Mouse (Mus musculus) embryonic facial prominence, embryonic 10.5 days (tissue): Measurements from ENCODE around the gene Olfr1109. TPM values are rescaled to one million over a fixed set of nuclear protein-coding genes. Genes with fewer than 3 reads are reported as not detected.

Source experiments
- DNase-seq: peaks from one replicate; pipeline ENCODE4 v3.0.0-alpha.2; 2017; ENCODE audit warnings: low spot score
- H3K27ac ChIP-seq: fragments of 300-500 bp; sonication (generic); replicated peaks from 2 replicates; pipeline ENCODE4 v1.5.1; 2016; ENCODE audit warnings: mild to moderate bottlenecking
- H3K27me3 ChIP-seq: fragments of 300-500 bp; sonication (generic); replicated peaks from 2 replicates; pipeline ENCODE4 v1.6.1; 2016; ENCODE audit warnings: low read depth, mild to moderate bottlenecking; ENCODE audit not compliant: poor library complexity, severe bottlenecking
- H3K36me3 ChIP-seq: fragments of 300-500 bp; sonication (generic); replicated peaks from 2 replicates; pipeline ENCODE4 v1.6.1; 2016; ENCODE audit warnings: mild to moderate bottlenecking, moderate library complexity
- H3K4me1 ChIP-seq: fragments of 300-500 bp; sonication (generic); 2 replicates; pipeline ENCODE4 v1.6.1; 2016
- H3K4me3 ChIP-seq: fragments of 300-500 bp; sonication (generic); 2 replicates; pipeline ENCODE4 v1.5.1; 2016; ENCODE audit warnings: mild to moderate bottlenecking, moderate library complexity
- H3K9me3 ChIP-seq: fragments of 300-500 bp; sonication (generic); 2 replicates; pipeline ENCODE4 v1.6.1; 2016; ENCODE audit warnings: mild to moderate bottlenecking
- WGBS: fragments of 180-500 bp; shearing (Covaris S2); methylation state at CpG from one replicate; pipeline ENCODE4 v1.1.7; 2016; 5-methylcytosine and 5-hydroxymethylcytosine counted together
- polyA plus RNA-seq: library from polyadenylated mRNA; unstranded; fragments of >200 nt; fragmentation: Nextera tagmentation; extraction: Ambion mirVana; gene quantifications from 2 replicates; pipeline ENCODE4 v1.2.1, GENCODE M21; 2016

The Olfr1109 gene
- not detected in 2 replicates for polyA plus RNA-seq

DNA sequence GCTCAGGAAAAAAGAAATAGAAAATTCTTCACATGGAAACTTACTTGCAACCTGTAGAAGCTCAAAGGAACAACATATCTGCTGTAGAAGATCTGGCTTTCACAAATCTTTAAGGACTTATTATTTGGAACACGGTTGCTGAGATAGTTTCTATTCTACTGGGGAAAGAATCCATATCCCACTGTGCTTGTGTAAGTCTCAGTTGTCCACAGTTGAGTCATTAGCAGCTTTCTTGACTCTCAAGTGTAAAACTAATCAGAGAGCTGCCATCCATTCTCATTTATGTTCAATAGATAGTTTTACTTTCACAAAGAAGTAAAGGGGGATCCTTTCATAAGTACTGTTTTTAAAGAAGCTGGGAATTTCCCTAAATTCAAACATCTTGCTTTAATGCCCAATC lies at the start of gene Olfr1109:
Gene Olfr1109 (minus strand): TSS at position 101 of the 400 bp plus-strand sequence.
- Histone ChIP-seq H3K9me3 (no peaks in the 10 kb centered on the region), H3K4me3 (no peak within 1 kb of the TSS), H3K36me3 (no peaks in the 10 kb centered on the region), H3K4me1 (no peaks in the 10 kb centered on the region), H3K27me3 (no peaks in the 10 kb centered on the region), H3K27ac (no peak within 1 kb of the TSS)
- DNase-seq, result no peak
- 73% methylated on average over 1 of the region's 1 CpGs for WGBS

DNA sequence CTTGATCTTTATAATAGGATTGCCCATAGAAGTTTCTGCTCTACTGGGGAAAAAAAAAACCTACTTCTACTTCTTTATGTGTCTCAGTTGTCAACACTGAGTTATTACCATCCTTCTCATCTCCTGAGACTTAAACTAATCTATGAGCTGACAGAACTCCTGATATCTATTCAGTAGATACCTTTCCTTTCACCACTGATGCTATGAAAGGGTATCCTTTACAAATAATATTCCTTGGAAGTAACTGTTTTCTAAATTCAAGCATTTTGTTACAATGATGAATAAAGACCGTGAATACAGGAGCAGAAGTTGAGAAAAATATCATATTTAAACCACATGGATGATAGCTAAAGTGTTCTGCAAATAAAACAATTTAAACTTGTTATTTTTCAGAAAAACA lies 44.4 kb upstream of the Olfr1109 start, which contains the start of gene Olfr1110:
Gene Olfr1110 (minus strand): TSS at position 101 of the 400 bp plus-strand sequence.
- H3K36me3 ChIP-seq, result no peaks in the 10 kb centered on the region
- no peak for DNase-seq
- H3K27ac ChIP-seq, result no peak within 1 kb of the TSS
- H3K4me1 ChIP-seq, result no peaks in the 10 kb centered on the region
- no peak within 1 kb of the TSS for H3K4me3 ChIP-seq
- H3K9me3 ChIP-seq, result no peaks in the 10 kb centered on the region
- H3K27me3 ChIP-seq, result no peaks in the 10 kb centered on the region
- WGBS, result 89% methylated on average over 1 of the region's 1 CpGs

DNA sequence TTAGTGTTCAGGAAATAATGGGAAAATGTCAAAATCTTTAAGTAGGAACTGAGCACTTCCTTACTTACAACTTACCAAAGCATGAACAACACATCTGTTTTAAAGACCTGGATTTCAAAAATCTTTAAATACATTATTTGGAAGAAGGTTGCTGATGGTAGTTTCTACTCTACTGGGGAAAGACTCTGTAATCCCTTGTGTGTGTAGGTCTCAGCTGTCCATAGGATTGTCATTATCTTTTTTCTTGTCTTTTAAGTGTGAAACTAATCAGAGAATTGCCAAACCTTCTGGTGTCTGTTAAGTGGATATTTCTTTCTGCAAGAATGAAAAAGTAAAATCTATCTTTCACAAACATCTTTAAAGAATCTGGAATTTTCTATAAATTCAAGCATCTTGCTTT lies 18.7 kb upstream of the Olfr1109 start, which contains the start of gene Olfr259:
Gene Olfr259 (minus strand): TSS at position 101 of the 400 bp plus-strand sequence.
- no peaks in the 10 kb centered on the region for H3K4me1 ChIP-seq
- no peak within 1 kb of the TSS for H3K27ac ChIP-seq
- H3K4me3 ChIP-seq, result no peak within 1 kb of the TSS
- no peak for DNase-seq
- H3K36me3 ChIP-seq, result no peaks in the 10 kb centered on the region
- H3K27me3 ChIP-seq, result no peaks in the 10 kb centered on the region
- H3K9me3 ChIP-seq, result no peaks in the 10 kb centered on the region

DNA sequence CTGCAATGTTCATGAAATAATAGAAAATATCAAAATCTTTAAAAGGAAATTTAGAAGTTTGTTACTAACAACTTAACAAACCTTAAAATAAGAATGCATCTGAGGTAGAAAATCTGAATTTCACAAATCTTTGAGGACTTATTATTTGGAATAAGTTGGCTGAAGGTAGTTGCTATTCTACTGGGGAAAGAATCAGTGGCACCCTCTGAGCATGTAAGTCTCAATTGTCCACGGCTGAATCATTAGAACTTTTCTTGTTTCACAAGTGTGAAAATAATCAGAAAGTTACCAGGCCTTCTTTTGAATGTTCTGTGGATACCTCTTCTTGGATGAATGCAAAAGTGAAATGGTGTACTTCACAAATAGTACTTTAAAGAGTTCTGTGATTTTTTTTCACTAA lies 20.1 kb downstream of the Olfr1109 start, which contains the start of gene Olfr1107:
Gene Olfr1107 (minus strand): TSS at position 101 of the 400 bp plus-strand sequence.
- DNase-seq, result no peak
- Histone ChIP-seq H3K27ac (no peak within 1 kb of the TSS), H3K4me3 (no peak within 1 kb of the TSS), H3K4me1 (no peaks in the 10 kb centered on the region), H3K27me3 (no peaks in the 10 kb centered on the region), H3K36me3 (no peaks in the 10 kb centered on the region), H3K9me3 (no peaks in the 10 kb centered on the region)
- WGBS, result 85% methylated on average over 1 of the region's 1 CpGs

DNA sequence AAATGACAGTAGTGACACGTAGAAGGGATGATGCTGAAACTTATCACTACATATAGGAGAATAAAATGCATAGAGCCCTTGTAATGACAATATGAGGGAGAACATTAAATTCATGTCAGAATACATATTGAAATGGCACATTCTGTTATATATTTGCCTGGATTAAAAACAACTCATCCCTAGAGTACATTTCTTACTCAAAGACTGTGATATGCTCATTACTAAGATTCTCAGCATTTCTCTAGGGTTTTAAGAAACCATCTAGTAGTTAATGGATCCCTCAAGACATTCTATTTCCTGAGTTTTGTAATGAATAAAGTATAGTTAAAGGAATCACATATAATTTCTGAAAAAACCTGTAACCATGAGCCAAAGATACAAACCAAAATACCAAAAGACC lies 43.6 kb downstream of the Olfr1109 start, which contains the start of gene Olfr1106:
Gene Olfr1106 (minus strand): TSS at position 101 of the 400 bp plus-strand sequence.
- Histone ChIP-seq H3K36me3 (no peaks in the 10 kb centered on the region), H3K4me3 (no peak within 1 kb of the TSS), H3K9me3 (no peaks in the 10 kb centered on the region), H3K27me3 (no peaks in the 10 kb centered on the region), H3K27ac (no peak within 1 kb of the TSS), H3K4me1 (no peaks in the 10 kb centered on the region)
- no peak for DNase-seq
- 85% methylated on average over 1 of the region's 1 CpGs for WGBS

Other genes starting within 250 kb of the Olfr1109 start
- not detected in 2 replicates for gene Olfr1095, start 244.3 kb downstream of the Olfr1109 start, polyA plus RNA-seq
- not detected in 2 replicates for gene Gm13723, start 221.2 kb downstream of the Olfr1109 start, polyA plus RNA-seq
- not detected in 2 replicates for gene Olfr1097, start 203.8 kb downstream of the Olfr1109 start, polyA plus RNA-seq
- gene Olfr1098, start 171.5 kb downstream of the Olfr1109 start, polyA plus RNA-seq, result not detected in 2 replicates
- not detected in 2 replicates for gene Olfr1099, start 135.3 kb downstream of the Olfr1109 start, polyA plus RNA-seq
- gene Olfr1100, start 116.1 kb downstream of the Olfr1109 start, polyA plus RNA-seq, result not detected in 2 replicates
- not detected in 2 replicates for gene Olfr1101, start 104.8 kb downstream of the Olfr1109 start, polyA plus RNA-seq
- not detected in 2 replicates for gene Olfr1102, start 97.6 kb downstream of the Olfr1109 start, polyA plus RNA-seq
- not detected in 2 replicates for gene Olfr1104, start 68.9 kb downstream of the Olfr1109 start, polyA plus RNA-seq
- not detected in 2 replicates for gene Olfr1105, start 59.5 kb downstream of the Olfr1109 start, polyA plus RNA-seq
- not detected in 2 replicates for gene Olfr1106, start 43.7 kb downstream of the Olfr1109 start, polyA plus RNA-seq
- gene Olfr1107, start 20.2 kb downstream of the Olfr1109 start, polyA plus RNA-seq, result not detected in 2 replicates
- not detected in 2 replicates for gene Olfr259, start 18.6 kb upstream of the Olfr1109 start, polyA plus RNA-seq
- not detected in 2 replicates for gene Olfr1110, start 44.3 kb upstream of the Olfr1109 start, polyA plus RNA-seq
- gene Olfr1111, start 56.6 kb upstream of the Olfr1109 start, polyA plus RNA-seq, result not detected in 2 replicates
- not detected in 2 replicates for gene Olfr1112, start 91.8 kb upstream of the Olfr1109 start, polyA plus RNA-seq
- gene Olfr1113, start 113.0 kb upstream of the Olfr1109 start, polyA plus RNA-seq, result not detected in 2 replicates
- not detected in 2 replicates for gene Olfr1115, start 152.0 kb upstream of the Olfr1109 start, polyA plus RNA-seq
- not detected in 2 replicates for gene Olfr1116, start 171.5 kb upstream of the Olfr1109 start, polyA plus RNA-seq
- not detected in 2 replicates for gene Olfr1118, start 211.6 kb upstream of the Olfr1109 start, polyA plus RNA-seq